In genomic region chr8:111740301-111740711, GRCm38 (mm10) we compare ENCODE assay signal across 9 mouse cellular contexts. TPM values are rescaled to one million over a fixed set of nuclear protein-coding genes. Genes with fewer than 3 reads are reported as not detected.
DNase-seq lines count a peak whose midpoint lies in the region; ATAC-seq and TF ChIP-seq lines count a peak whose summit lies in the region.
"Had no signal": no experiment of that assay in that cellular context is flagged by ENCODE, and none has a peak within 500 bp of the region (broad histone marks: within the 10 kb centered on the region; RNA-seq: fewer than 3 reads in every experiment).

No protein-coding gene starts in this region.

- TF ChIP-seq CTCF in cerebellum, adult 2 months (IDR thresholded peaks at IDR 0.05; ENCODE audit: borderline replicate concordance, insufficient read depth, low read depth, low read length), result no peak
- TF ChIP-seq CTCF in kidney, postnatal 0 days (IDR thresholded peaks at IDR 0.05; ENCODE audit: low read depth), result no peak

- no peak overlapping the region for H3K9ac ChIP-seq in heart, embryonic 15.5 days
- H3K9ac ChIP-seq in kidney, postnatal 0 days (ENCODE audit: low read depth, low read length), result 0 out of 2 replicates have a peak overlapping the region, but pooled peaks have one; percentile 38

- no peaks in the 10 kb centered on the region for H3K9me3 ChIP-seq in heart, embryonic 15.5 days (replicated peaks)
- H3K9me3 ChIP-seq in kidney, postnatal 0 days (replicated peaks; ENCODE audit: low read length), result no peaks in the 10 kb centered on the region

- peak overlapping the region; percentile 7 for H3K4me3 ChIP-seq in cerebellum, adult 2 months (replicated peaks; ENCODE audit: insufficient read depth, low read depth, low read length)
- H3K4me3 ChIP-seq in brown adipose tissue, adult 24 weeks (ENCODE audit: insufficient read depth, low read depth, low read length), result no peak overlapping the region
- H3K4me3 ChIP-seq in heart, embryonic 15.5 days, result no peak overlapping the region
- no peak overlapping the region for H3K4me3 ChIP-seq in kidney, postnatal 0 days (replicated peaks; ENCODE audit: low read depth, low read length)

- peak overlapping the region; percentile 55 for H3K27ac ChIP-seq in cerebellum, adult 2 months (ENCODE audit: insufficient read depth, low read length)
- H3K27ac ChIP-seq in brown adipose tissue, adult 24 weeks (replicated peaks; ENCODE audit: low read depth, low read length), result peak overlapping the region; percentile 78
- H3K27ac ChIP-seq in heart, embryonic 15.5 days, result peak overlapping the region; percentile 48
- H3K27ac ChIP-seq in kidney, postnatal 0 days, result peak overlapping the region; percentile 91

- WGBS in cerebellum, adult 2 months, result 26% methylated on average over 7 of the region's 7 CpGs
- WGBS in heart, embryonic 15.5 days, result 54% methylated on average over 7 of the region's 7 CpGs
- 53% methylated on average over 7 of the region's 7 CpGs for WGBS in kidney, postnatal 0 days

- peak in 1 of 2 experiments; percentile 36 for DNase-seq in cerebellum, adult 2 months
- no peak for DNase-seq in kidney, postnatal 0 days (ENCODE audit: low spot score)
- DNase-seq in thymus, postnatal 4 days, result no peak
- no peak for DNase-seq in left cerebral cortex, postnatal 10 days (ENCODE audit: extremely low spot score in 1 of 2, low spot score in 2 of 2)

- peak overlapping the region; percentile 24; the same call in 1 of the 2 replicates for H3K4me2 ChIP-seq in heart, embryonic 15.5 days
- H3K4me2 ChIP-seq in kidney, postnatal 0 days (ENCODE audit: low read length), result peak overlapping the region; percentile 13; the same call in 1 of the 2 replicates

- H3K36me3 ChIP-seq in heart, embryonic 15.5 days, result no peaks in the 10 kb centered on the region
- H3K36me3 ChIP-seq in kidney, postnatal 0 days (ENCODE audit: insufficient read depth, low read length), result no peaks in the 10 kb centered on the region

- no peak for ATAC-seq in cerebellum, adult (ENCODE audit: insufficient number of reproducible peaks, low FRiP score, low TSS enrichment)
- ATAC-seq in heart, embryonic 15.5 days (replicated peaks; ENCODE audit: insufficient number of reproducible peaks, insufficient read depth, low FRiP score, low read depth), result no peak
- no peak for ATAC-seq in kidney, postnatal 0 days (replicated peaks; ENCODE audit: low FRiP score, low read depth)
- no peak for ATAC-seq in CD4-positive, CD25-positive, alpha-beta regulatory T cell, adult 4 months

- no peaks in the 10 kb centered on the region for H3K27me3 ChIP-seq in cerebellum, adult 2 months (ENCODE audit: control insufficient read depth, insufficient read depth, low read length)
- no peaks in the 10 kb centered on the region for H3K27me3 ChIP-seq in heart, embryonic 15.5 days
- H3K27me3 ChIP-seq in kidney, postnatal 0 days (ENCODE audit: insufficient read depth, low read length), result no peaks in the 10 kb centered on the region

- peaks cover 70% of the 10 kb centered on the region for H3K4me1 ChIP-seq in cerebellum, adult 2 months (ENCODE audit: control insufficient read depth, insufficient read depth, low read length)
- H3K4me1 ChIP-seq in brown adipose tissue, adult 24 weeks (ENCODE audit: control insufficient read depth, insufficient read depth, insufficient read length, low read length), result peaks cover 58% of the 10 kb centered on the region
- H3K4me1 ChIP-seq in heart, embryonic 15.5 days (replicated peaks), result peaks cover 78% of the 10 kb centered on the region
- peaks cover 75% of the 10 kb centered on the region for H3K4me1 ChIP-seq in kidney, postnatal 0 days (replicated peaks; ENCODE audit: insufficient read depth, low read length)

- intact Hi-C loops in left cerebral cortex, postnatal 10 days (cut with DNase I), result loop anchor here (5.0 kb wide), 1 partner anchor 57 kb away; no protein-coding TSS in a partner anchor

- no peak for TF ChIP-seq POLR2A in cerebellum, adult 2 months (IDR thresholded peaks at IDR 0.05; ENCODE audit: borderline replicate concordance, insufficient read depth, low read length)

RNA-seq across cellular contexts. Expression of gene Bcar1, which starts 3.3 kb away (rescaled TPM):
- polyA plus RNA-seq in cerebellum, adult 2 months (2012; rRNA removed), result 129 and 146 TPM in 2 replicates
- polyA plus RNA-seq in brown adipose tissue, adult 24 weeks (2012; ENCODE audit: insufficient read depth, insufficient read length, missing spikeins), result 6.5 and 8.7 TPM in 2 replicates
- polyA plus RNA-seq in heart, embryonic 15.5 days (2015; fragmentation: Nextera tagmentation; extraction: Ambion mirVana), result 40.1 and 45.3 TPM in 2 replicates
- 48.7 and 49.1 TPM in 2 replicates for polyA plus RNA-seq in kidney, postnatal 0 days (2015; fragmentation: Nextera tagmentation; extraction: Ambion mirVana)
- under 1 TPM; 0.27 to 0.42 TPM for polyA plus RNA-seq in CD4-positive, CD25-positive, alpha-beta regulatory T cell, adult 4 months (2017; shearing (Covaris generic))
- 10 to 100 TPM; 46.6 to 48.1 TPM for total RNA-seq in left cerebral cortex, postnatal 10 days (2021)

RNA-seq across cellular contexts. Expression of gene Ctrb1, which starts 49.5 kb away (rescaled TPM):
- 0.29 and 0.33 TPM in 2 replicates for polyA plus RNA-seq in cerebellum, adult 2 months (2012; rRNA removed)
- not detected in 2 replicates for polyA plus RNA-seq in brown adipose tissue, adult 24 weeks (2012; ENCODE audit: insufficient read depth, insufficient read length, missing spikeins)
- polyA plus RNA-seq in heart, embryonic 15.5 days (2015; fragmentation: Nextera tagmentation; extraction: Ambion mirVana), result 0.43 and 2.9 TPM in 2 replicates
- polyA plus RNA-seq in kidney, postnatal 0 days (2015; fragmentation: Nextera tagmentation; extraction: Ambion mirVana), result not detected in 2 replicates
- polyA plus RNA-seq in CD4-positive, CD25-positive, alpha-beta regulatory T cell, adult 4 months (2017; shearing (Covaris generic)), result not detected
- total RNA-seq in left cerebral cortex, postnatal 10 days (2021), result not detected
- total RNA-seq: layer of hippocampus, adult 8-10 months had no signal
